Mouse (Mus musculus): ENCODE measurements around the gene Jpt2. TPM values are rescaled to one million over a fixed set of nuclear protein-coding genes. Genes with fewer than 3 reads are reported as not detected.

The Jpt2 gene
- polyA plus RNA-seq, 1 experiment: 220 TPM

GRCm38 (mm10) chr17:24890151-24891092, 70.1 kb downstream of the Jpt2 start:
- Histone ChIP-seq H3K27me3 (ENCODE audit: control insufficient read depth, insufficient read depth, low read length, poor library complexity, severe bottlenecking) (no peaks in the 10 kb centered on the region), H3K36me3 (ENCODE audit: control insufficient read depth, insufficient read depth, low read length, poor library complexity, severe bottlenecking) (no peaks in the 10 kb centered on the region), H3K4me1 (ENCODE audit: control insufficient read depth, insufficient read depth, low read length) (no peaks in the 10 kb centered on the region), H3K27ac (ENCODE audit: insufficient read depth, low read length) (no peak overlapping the region), H3K9me3 (replicated peaks; ENCODE audit: control insufficient read depth, insufficient read depth, low read length, poor library complexity, severe bottlenecking) (no peaks in the 10 kb centered on the region), H3K9ac (ENCODE audit: low read depth, poor library complexity, severe bottlenecking) (no peak overlapping the region), H3K4me3 (ENCODE audit: low read depth, low read length) (no peak overlapping the region)
- TF ChIP-seq CTCF (IDR thresholded peaks at IDR 0.05; ENCODE audit: low read depth, low read length) (no peak), POLR2A (IDR thresholded peaks at IDR 0.05; ENCODE audit: insufficient read depth, low read length) (no peak), EP300 (IDR thresholded peaks at IDR 0.05; ENCODE audit: insufficient read depth, low read depth, low read length) (no peak)

DNA sequence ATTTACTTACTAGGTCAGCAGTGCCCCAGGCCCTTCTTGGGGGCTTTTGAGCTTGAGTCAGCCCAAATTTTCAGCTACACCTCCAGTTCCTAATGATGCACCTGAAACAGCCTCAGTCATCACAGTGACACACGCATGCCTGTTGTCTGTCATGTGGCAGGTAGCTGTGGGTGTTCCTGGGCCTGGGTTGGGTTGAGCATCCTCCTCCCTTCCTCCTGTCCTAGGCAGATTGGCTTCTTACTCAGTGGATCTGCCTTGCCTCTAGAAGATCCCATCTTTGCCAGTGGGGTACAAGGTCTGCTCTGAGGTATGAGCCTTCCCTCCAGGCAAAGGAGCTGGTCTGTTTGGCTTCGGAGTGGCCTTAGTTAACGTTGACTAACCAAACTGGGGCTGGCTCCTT, 71.6 kb downstream of the Jpt2 start:
- no peak for TF ChIP-seq EP300 (IDR thresholded peaks at IDR 0.05; ENCODE audit: insufficient read depth, low read depth, low read length)
- no peak for TF ChIP-seq POLR2A (IDR thresholded peaks at IDR 0.05; ENCODE audit: insufficient read depth, low read length)
- no peak for TF ChIP-seq CTCF (IDR thresholded peaks at IDR 0.05; ENCODE audit: low read depth, low read length)
- H3K4me3 ChIP-seq (ENCODE audit: low read depth, low read length): no peak overlapping the region
- no peaks in the 10 kb centered on the region for H3K36me3 ChIP-seq (ENCODE audit: control insufficient read depth, insufficient read depth, low read length, poor library complexity, severe bottlenecking)

More for the DNA sequence above, 71.6 kb downstream of the Jpt2 start:
- Histone ChIP-seq H3K4me1 (ENCODE audit: control insufficient read depth, insufficient read depth, low read length) (no peaks in the 10 kb centered on the region), H3K9me3 (replicated peaks; ENCODE audit: control insufficient read depth, insufficient read depth, low read length, poor library complexity, severe bottlenecking) (no peaks in the 10 kb centered on the region), H3K9ac (ENCODE audit: low read depth, poor library complexity, severe bottlenecking) (no peak overlapping the region), H3K27ac (ENCODE audit: insufficient read depth, low read length) (no peak overlapping the region), H3K27me3 (ENCODE audit: control insufficient read depth, insufficient read depth, low read length, poor library complexity, severe bottlenecking) (no peaks in the 10 kb centered on the region)

Other genes with a start within 250 kb of the Jpt2 start
- gene Rnf151, start 242.6 kb downstream of the Jpt2 start, polyA plus RNA-seq (2011; ENCODE audit: insufficient read depth, insufficient read length, low read depth, missing spikeins): not detected in 2 replicates
- 1,670 and 1,851 TPM in 2 replicates for gene Rps2, start 242.6 kb downstream of the Jpt2 start, polyA plus RNA-seq (2011; ENCODE audit: insufficient read depth, insufficient read length, low read depth, missing spikeins)
- gene Ndufb10, start 236.2 kb downstream of the Jpt2 start, polyA plus RNA-seq (2011; ENCODE audit: insufficient read depth, insufficient read length, low read depth, missing spikeins): 88.7 and 90.9 TPM in 2 replicates
- 0.65 TPM in 1 of 2 replicates, not detected in the other for gene Rpl3l, start 232.9 kb downstream of the Jpt2 start, polyA plus RNA-seq (2011; ENCODE audit: insufficient read depth, insufficient read length, low read depth, missing spikeins)
- 27.8 and 34.5 TPM in 2 replicates for gene Msrb1, start 224.0 kb downstream of the Jpt2 start, polyA plus RNA-seq (2011; ENCODE audit: insufficient read depth, insufficient read length, low read depth, missing spikeins)
- gene Hs3st6, start 207.7 kb downstream of the Jpt2 start, polyA plus RNA-seq (2011; ENCODE audit: insufficient read depth, insufficient read length, low read depth, missing spikeins): 0.72 TPM in 1 of 2 replicates, not detected in the other
- not detected in 2 replicates for gene Meiob, start 156.4 kb downstream of the Jpt2 start, polyA plus RNA-seq (2011; ENCODE audit: insufficient read depth, insufficient read length, low read depth, missing spikeins)
- 26.9 and 30.2 TPM in 2 replicates for gene Hagh, start 120.5 kb downstream of the Jpt2 start, polyA plus RNA-seq (2011; ENCODE audit: insufficient read depth, insufficient read length, low read depth, missing spikeins)
- 11.2 and 11.7 TPM in 2 replicates for gene Fahd1, start 110.3 kb downstream of the Jpt2 start, polyA plus RNA-seq (2011; ENCODE audit: insufficient read depth, insufficient read length, low read depth, missing spikeins)
- 3.0 and 3.8 TPM in 2 replicates for gene Igfals, start 94.7 kb downstream of the Jpt2 start, polyA plus RNA-seq (2011; ENCODE audit: insufficient read depth, insufficient read length, low read depth, missing spikeins)
- 29.8 and 39.0 TPM in 2 replicates for gene Nubp2, start 74.3 kb downstream of the Jpt2 start, polyA plus RNA-seq (2011; ENCODE audit: insufficient read depth, insufficient read length, low read depth, missing spikeins)
- gene Spsb3, start 74.0 kb downstream of the Jpt2 start, polyA plus RNA-seq (2011; ENCODE audit: insufficient read depth, insufficient read length, low read depth, missing spikeins): 10.5 and 13.8 TPM in 2 replicates
- 4.0 and 6.8 TPM in 2 replicates for gene Eme2, start 65.6 kb downstream of the Jpt2 start, polyA plus RNA-seq (2011; ENCODE audit: insufficient read depth, insufficient read length, low read depth, missing spikeins)
- gene Mrps34, start 65.6 kb downstream of the Jpt2 start, polyA plus RNA-seq (2011; ENCODE audit: insufficient read depth, insufficient read length, low read depth, missing spikeins): 29.9 and 35.5 TPM in 2 replicates
- gene Nme3, start 64.2 kb downstream of the Jpt2 start, polyA plus RNA-seq (2011; ENCODE audit: insufficient read depth, insufficient read length, low read depth, missing spikeins): 31.1 and 32.3 TPM in 2 replicates
- 54.8 and 59.5 TPM in 2 replicates for gene Mapk8ip3, start 23.7 kb downstream of the Jpt2 start, polyA plus RNA-seq (2011; ENCODE audit: insufficient read depth, insufficient read length, low read depth, missing spikeins)
- 18.1 and 19.4 TPM in 2 replicates for gene Cramp1l, start 55.1 kb upstream of the Jpt2 start, polyA plus RNA-seq (2011; ENCODE audit: insufficient read depth, insufficient read length, low read depth, missing spikeins)
- gene Ift140, start 55.4 kb upstream of the Jpt2 start, polyA plus RNA-seq (2011; ENCODE audit: insufficient read depth, insufficient read length, low read depth, missing spikeins): 24.2 and 32.6 TPM in 2 replicates
- gene Tmem204, start 122.9 kb upstream of the Jpt2 start, polyA plus RNA-seq (2011; ENCODE audit: insufficient read depth, insufficient read length, low read depth, missing spikeins): 0.70 TPM in 1 of 2 replicates, not detected in the other
- gene Telo2, start 155.3 kb upstream of the Jpt2 start, polyA plus RNA-seq (2011; ENCODE audit: insufficient read depth, insufficient read length, low read depth, missing spikeins): 17.1 and 18.3 TPM in 2 replicates
- gene Ptx4, start 160.1 kb upstream of the Jpt2 start, polyA plus RNA-seq (2011; ENCODE audit: insufficient read depth, insufficient read length, low read depth, missing spikeins): not detected in 2 replicates
- gene Clcn7, start 172.7 kb upstream of the Jpt2 start, polyA plus RNA-seq (2011; ENCODE audit: insufficient read depth, insufficient read length, low read depth, missing spikeins): 16.0 and 20.9 TPM in 2 replicates
- not detected in 2 replicates for gene Ccdc154, start 201.8 kb upstream of the Jpt2 start, polyA plus RNA-seq (2011; ENCODE audit: insufficient read depth, insufficient read length, low read depth, missing spikeins)
- gene Gm38655, start 214.8 kb upstream of the Jpt2 start, polyA plus RNA-seq (2011; ENCODE audit: insufficient read depth, insufficient read length, low read depth, missing spikeins): not detected in 2 replicates
- 13.6 and 14.9 TPM in 2 replicates for gene BC003965, start 223.9 kb upstream of the Jpt2 start, polyA plus RNA-seq (2011; ENCODE audit: insufficient read depth, insufficient read length, low read depth, missing spikeins)
- 21.1 and 22.9 TPM in 2 replicates for gene Unkl, start 227.7 kb upstream of the Jpt2 start, polyA plus RNA-seq (2011; ENCODE audit: insufficient read depth, insufficient read length, low read depth, missing spikeins)

Data from ES-Bruce4 (cell line).